Mouse (Mus musculus) liver, embryonic 18 days (tissue): ENCODE results near the gene Olfr1104. TPM values are rescaled to one million over a fixed set of nuclear protein-coding genes. Genes with fewer than 3 reads are reported as not detected.

ENCODE experiments used
- polyA plus RNA-seq: library from polyadenylated mRNA; depleted of rRNA; stranded (reverse); fragments of >200 nt; gene quantifications from 2 replicates; pipeline ENCODE4 v1.2.3, GENCODE M21; 2012; rRNA removed

Olfr1104 gene
- not detected in 2 replicates for polyA plus RNA-seq

GRCm38 (mm10) chr2:87026980-87027379, at the start of gene Olfr1104:
Gene Olfr1104, minus strand, starts transcription at chr2:87027080.

GRCm38 (mm10) chr2:87075717-87076116, 48.8 kb upstream of the Olfr1104 start, which contains the start of gene Olfr1107:
Gene Olfr1107, minus strand, starts transcription at chr2:87075817.

GRCm38 (mm10) chr2:87052173-87052572, 25.3 kb upstream of the Olfr1104 start, which contains the start of gene Olfr1106:
Gene Olfr1106, minus strand, starts transcription at chr2:87052273.

GRCm38 (mm10) chr2:87036431-87036830, 9.6 kb upstream of the Olfr1104 start, which contains the start of gene Olfr1105:
Gene Olfr1105, minus strand, starts transcription at chr2:87036531.

DNA sequence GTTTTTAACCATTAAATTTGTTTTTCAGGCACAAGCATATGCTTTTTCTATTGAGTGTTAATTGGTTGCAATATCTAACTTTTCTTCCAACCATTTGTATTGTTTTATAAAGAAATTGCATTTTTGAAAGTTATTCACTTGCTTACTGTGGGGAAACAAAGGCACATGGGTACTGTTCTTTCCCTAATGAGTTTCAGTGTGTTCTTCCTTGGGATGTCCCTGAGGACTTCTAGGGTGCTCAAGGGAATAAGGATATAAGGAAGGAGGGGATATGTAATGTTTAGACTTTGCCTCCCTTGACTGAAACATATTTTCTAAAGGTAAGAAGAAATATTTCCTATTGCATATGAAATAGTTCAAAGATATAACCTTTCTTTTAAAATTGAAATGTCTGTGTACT, 28.8 kb downstream of the Olfr1104 start, which contains the start of gene Olfr1102:
TSS of gene Olfr1102 (plus strand) at position 301 of the 400 bp plus-strand sequence.

DNA sequence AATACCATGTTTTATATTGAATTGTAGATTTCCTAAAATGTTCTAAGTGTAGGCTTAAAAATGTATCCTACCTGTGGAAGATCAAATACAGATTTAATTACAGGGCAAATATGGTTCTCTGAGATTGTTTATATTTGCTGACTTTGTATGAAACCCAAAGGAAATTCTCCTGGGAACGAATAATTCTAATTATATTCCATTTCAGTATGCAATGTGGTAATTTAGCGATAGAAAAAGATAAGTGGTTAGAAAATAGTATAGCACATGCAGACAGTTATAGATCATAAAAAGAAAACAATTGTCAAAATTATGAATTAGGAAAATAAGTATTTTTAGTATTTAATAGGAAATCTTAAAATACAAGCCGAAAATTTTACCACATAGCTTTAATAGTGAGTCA, 35.8 kb downstream of the Olfr1104 start, which contains the start of gene Olfr1101:
TSS of gene Olfr1101 (minus strand) at position 101 of the 400 bp plus-strand sequence.

DNA sequence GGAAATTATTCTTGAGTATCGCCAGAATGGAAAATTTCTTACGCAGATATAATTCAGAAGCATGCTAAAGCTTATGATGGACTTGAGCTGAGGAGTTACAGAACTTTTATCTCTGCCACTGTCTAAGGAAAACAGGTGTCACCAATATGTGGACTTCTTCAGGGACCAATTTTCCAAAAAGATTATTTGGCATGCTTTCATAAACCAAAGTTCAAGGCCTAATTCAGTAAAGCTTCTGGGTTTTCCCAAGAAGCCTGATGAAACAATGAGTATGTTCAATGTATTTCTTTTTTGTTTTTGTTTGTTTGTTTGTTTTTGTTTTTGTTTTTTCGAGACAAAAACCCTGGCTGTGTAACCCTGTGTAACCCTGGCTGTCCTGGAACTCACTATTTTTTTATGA, 47.0 kb downstream of the Olfr1104 start, which contains the start of gene Olfr1100:
TSS of gene Olfr1100 (minus strand) at position 101 of the 400 bp plus-strand sequence.

Other genes with a start within 250 kb of the Olfr1104 start
- not detected in 2 replicates for gene Olfr1093, start 244.6 kb downstream of the Olfr1104 start, polyA plus RNA-seq
- not detected in 2 replicates for gene Olfr141, start 217.1 kb downstream of the Olfr1104 start, polyA plus RNA-seq
- gene Olfr1094, start 202.4 kb downstream of the Olfr1104 start, polyA plus RNA-seq: not detected in 2 replicates
- gene Olfr1095, start 175.4 kb downstream of the Olfr1104 start, polyA plus RNA-seq: not detected in 2 replicates
- gene Gm13723, start 152.3 kb downstream of the Olfr1104 start, polyA plus RNA-seq: not detected in 2 replicates
- not detected in 2 replicates for gene Olfr1097, start 134.9 kb downstream of the Olfr1104 start, polyA plus RNA-seq
- gene Olfr1098, start 102.5 kb downstream of the Olfr1104 start, polyA plus RNA-seq: not detected in 2 replicates
- gene Olfr1099, start 66.4 kb downstream of the Olfr1104 start, polyA plus RNA-seq: not detected in 2 replicates
- gene Olfr1100, start 47.1 kb downstream of the Olfr1104 start, polyA plus RNA-seq: not detected in 2 replicates
- gene Olfr1101, start 35.9 kb downstream of the Olfr1104 start, polyA plus RNA-seq: not detected in 2 replicates
- gene Olfr1102, start 28.7 kb downstream of the Olfr1104 start, polyA plus RNA-seq: not detected in 2 replicates
- gene Olfr1105, start 9.5 kb upstream of the Olfr1104 start, polyA plus RNA-seq: not detected in 2 replicates
- not detected in 2 replicates for gene Olfr1106, start 25.2 kb upstream of the Olfr1104 start, polyA plus RNA-seq
- not detected in 2 replicates for gene Olfr1107, start 48.7 kb upstream of the Olfr1104 start, polyA plus RNA-seq
- not detected in 2 replicates for gene Olfr1109, start 68.9 kb upstream of the Olfr1104 start, polyA plus RNA-seq
- not detected in 2 replicates for gene Olfr259, start 87.5 kb upstream of the Olfr1104 start, polyA plus RNA-seq
- not detected in 2 replicates for gene Olfr1110, start 113.2 kb upstream of the Olfr1104 start, polyA plus RNA-seq
- not detected in 2 replicates for gene Olfr1111, start 125.5 kb upstream of the Olfr1104 start, polyA plus RNA-seq
- gene Olfr1112, start 160.7 kb upstream of the Olfr1104 start, polyA plus RNA-seq: not detected in 2 replicates
- gene Olfr1113, start 181.9 kb upstream of the Olfr1104 start, polyA plus RNA-seq: not detected in 2 replicates
- gene Olfr1115, start 220.9 kb upstream of the Olfr1104 start, polyA plus RNA-seq: not detected in 2 replicates
- gene Olfr1116, start 240.5 kb upstream of the Olfr1104 start, polyA plus RNA-seq: not detected in 2 replicates